Mouse (Mus musculus): ENCODE data around the gene Agbl4.

Gene Agbl4

DNA sequence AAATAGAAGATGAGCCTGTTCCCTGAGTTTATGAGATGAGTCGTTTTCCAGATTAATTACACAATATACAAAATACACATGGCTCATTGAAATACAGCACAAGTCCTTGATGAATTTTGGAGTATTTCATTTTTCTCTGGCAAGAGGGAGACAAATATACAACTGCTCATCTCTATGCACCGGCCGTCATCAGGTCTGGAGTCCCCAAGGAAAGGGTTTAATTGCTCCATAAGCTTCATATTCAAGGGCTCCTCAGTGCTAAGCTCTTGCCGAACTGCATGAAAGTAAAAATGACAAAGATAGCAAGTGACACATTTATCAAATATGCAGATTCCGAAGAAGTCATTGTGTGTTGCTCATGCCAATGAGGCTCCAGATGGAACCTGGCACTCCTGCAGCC is 1284.5 kb downstream of the Agbl4 start:
- no peak for DNase-seq

DNA sequence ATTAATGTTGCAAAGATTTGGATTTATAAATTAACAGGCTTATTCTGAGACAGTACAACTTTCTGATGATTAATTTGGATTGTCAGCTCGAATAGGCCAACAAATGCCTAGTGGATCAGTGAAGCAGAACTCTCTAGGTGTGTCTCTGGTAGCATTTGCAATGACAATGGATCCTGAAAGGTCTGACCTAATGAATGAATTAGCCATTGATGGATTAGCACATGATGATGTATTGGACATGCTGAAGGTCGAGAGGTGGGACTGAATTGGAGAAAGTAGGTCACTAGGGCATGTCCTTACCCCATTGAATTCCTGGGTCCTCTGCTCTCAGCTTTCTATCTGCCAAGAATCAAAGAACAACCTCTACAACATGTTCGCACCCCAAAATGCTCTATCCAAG is 1285.3 kb downstream of the Agbl4 start:
- DNase-seq, result no peak

DNA sequence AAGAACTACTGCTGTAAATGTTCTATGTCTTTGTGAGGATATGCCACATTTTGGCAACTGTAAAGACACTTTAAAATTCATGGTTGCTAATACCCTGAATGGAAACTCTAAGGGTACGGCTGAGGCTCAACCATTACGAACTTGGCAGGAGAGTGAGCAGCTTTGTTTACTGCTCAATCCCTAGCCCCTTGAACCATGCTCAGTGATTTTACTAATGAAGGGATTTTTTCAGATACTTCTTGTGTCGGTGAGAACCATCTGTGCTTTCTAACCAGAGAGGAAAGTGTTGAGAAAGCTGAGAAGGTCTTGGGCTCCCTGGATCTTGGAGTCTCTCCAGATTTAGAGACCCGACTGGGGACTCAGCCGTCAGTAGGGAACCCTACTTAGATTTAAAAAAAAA is 1286.4 kb downstream of the Agbl4 start:
- DNase-seq, result no peak

DNA sequence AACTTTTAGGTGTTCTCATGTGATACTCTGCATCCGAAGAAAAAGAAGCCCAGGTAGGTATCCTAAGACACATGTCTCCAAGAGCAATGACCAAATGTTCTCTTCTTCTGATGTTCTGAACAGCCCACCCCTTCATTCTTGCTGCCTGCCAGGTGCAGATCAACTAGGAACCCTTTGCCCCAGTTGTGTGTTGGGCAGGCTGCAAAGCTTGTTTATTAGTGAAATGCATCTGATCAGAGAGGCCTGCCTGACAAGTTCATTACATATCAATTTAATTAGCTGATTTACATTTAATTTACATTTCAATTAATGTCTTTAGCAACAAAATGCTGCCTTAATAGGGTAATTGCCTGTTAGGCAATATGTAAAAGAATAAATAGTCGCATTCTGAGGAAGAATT is 1288.5 kb downstream of the Agbl4 start:
- no peak for DNase-seq

DNA sequence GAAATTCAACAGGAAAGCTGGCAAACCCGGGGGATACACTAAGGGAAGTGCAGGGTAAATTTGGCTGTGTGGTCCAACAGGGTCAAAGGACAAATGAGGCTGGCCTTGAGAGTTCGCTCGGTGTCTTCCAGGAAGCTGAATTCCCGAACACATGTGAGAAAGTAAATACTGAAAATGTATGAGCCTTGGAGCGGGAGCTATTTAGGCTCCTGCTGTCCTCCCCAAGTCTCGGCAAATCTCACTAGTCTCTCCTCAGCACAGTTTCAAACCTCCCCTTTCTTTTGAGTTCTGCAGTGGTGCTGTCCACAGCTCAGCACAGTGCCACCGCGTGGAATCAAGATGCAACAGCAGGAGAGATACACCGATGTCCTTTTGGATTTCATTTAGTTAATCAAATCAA is 1289.5 kb downstream of the Agbl4 start:
- peak; percentile 56 for DNase-seq

DNA sequence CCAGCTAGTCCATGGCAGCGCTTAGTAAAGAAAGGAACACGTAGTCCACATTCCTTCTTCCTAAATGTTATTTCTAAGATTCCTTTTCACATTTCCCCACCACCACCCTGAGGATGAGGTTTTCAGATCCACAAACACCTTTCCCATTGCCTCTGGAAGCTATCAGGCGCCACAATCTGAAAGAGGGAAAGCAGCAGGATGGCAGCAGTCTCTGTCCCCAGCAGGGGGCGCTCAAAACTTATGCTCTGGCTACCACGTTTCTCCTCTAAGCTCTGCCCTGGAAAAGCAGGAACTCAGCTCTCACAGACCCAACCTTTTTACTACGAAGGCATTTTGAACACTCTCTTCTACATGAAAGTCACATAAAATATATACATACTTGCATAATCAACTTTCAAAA is 1290.2 kb downstream of the Agbl4 start:
- DNase-seq, result peak; percentile 85

DNA sequence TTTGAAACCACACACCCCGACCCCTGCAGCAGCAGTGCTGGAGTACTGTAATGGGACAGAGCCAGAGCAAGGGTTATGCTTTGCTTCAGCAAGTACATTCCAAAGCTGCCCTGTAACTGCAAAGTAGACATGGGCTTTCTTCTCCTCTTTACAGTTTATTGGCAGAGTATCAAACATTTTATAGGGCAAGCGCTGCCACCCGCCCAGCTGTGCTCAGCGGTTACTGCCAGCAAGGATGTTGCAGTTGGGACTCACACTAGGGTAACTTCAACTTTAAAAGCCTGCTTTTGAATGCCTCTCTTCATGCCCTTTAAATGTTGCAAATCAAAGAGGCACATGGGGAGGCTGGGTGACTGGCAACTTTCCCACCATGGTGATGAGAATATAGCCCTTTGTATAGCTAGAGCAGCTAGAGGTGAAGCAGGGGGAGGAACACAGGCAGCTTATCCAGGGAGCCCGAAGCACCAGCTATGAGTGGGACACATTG is 1293.6 kb downstream of the Agbl4 start:
- DNase-seq, result peak; percentile 5

DNA sequence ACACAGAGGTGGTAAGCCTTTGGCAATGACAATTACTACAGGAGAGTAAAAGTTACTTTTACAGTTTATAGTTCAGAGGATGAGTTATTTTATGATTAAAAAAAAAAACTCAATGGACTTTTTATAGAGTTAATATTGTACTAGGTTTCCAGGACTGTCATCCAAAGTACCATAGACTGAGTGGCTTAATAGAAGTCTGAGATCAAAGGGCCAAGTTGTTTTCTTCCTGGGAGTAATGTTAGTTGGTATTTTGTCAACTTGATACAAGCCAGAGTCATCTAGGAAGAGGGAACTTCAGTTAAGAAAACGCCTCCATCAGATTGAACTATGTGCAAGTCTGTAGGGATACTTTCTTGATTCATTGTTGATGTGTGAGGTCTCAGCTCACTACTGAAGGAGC is 1303.9 kb downstream of the Agbl4 start:
- DNase-seq, result no peak

DNA sequence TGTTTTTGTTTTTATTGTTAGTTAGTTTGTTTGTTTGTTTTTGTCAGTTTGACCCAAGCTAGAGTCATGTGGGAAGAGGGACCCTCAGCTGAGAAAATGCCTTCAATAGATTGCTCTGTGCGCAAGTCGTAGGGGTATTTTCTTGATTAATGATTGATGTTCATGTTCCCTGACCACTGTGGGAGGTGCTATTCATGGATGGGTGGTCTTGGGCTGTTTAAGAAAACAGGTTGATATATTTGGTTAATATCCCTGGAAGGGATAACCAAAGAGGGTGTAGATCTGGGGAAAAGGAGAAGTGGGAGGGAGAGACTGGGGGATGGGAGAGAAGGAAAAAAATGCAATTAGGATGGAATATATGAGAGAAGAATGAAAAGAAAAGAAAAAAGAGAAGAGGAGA is 1306.7 kb downstream of the Agbl4 start:
- no peak for DNase-seq

DNA sequence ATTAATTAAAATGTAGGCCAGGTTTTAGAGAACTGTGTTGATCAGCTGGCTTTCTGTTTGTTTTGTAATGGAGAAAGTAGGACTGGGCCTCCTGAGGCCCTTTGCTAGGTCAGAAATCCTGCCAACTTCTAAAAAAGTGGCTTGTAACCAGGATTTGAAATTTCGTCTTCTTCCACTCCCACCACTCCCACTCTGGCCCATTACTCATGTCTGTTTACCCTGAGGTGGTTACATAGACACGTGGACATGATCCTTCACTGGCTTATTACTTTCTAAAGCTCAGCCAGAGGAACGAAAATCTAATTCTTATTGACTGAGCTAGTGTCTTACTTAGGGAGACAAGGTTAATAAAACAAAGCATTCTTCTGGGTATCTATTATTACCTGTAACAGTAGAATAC is 1307.5 kb downstream of the Agbl4 start:
- DNase-seq, result no peak
